Mouse (Mus musculus) CD4-positive, CD25-positive, alpha-beta regulatory T cell, adult 2 months (primary cell): ENCODE data around the gene Tshr.

Experiments
- DNase-seq: peaks from one replicate; pipeline ENCODE4 v3.0.0-alpha.2; 2012; ENCODE audit warnings: low read depth, low spot score

The Tshr gene

GRCm38 (mm10) chr12:91587491-91588033 lies 203.2 kb downstream of the Tshr start:
- DNase-seq: no peak

- DNase-seq: peak; percentile 94
Measured at GRCm38 (mm10) chr12:91588176-91588669, 203.9 kb downstream of the Tshr start.

DNA sequence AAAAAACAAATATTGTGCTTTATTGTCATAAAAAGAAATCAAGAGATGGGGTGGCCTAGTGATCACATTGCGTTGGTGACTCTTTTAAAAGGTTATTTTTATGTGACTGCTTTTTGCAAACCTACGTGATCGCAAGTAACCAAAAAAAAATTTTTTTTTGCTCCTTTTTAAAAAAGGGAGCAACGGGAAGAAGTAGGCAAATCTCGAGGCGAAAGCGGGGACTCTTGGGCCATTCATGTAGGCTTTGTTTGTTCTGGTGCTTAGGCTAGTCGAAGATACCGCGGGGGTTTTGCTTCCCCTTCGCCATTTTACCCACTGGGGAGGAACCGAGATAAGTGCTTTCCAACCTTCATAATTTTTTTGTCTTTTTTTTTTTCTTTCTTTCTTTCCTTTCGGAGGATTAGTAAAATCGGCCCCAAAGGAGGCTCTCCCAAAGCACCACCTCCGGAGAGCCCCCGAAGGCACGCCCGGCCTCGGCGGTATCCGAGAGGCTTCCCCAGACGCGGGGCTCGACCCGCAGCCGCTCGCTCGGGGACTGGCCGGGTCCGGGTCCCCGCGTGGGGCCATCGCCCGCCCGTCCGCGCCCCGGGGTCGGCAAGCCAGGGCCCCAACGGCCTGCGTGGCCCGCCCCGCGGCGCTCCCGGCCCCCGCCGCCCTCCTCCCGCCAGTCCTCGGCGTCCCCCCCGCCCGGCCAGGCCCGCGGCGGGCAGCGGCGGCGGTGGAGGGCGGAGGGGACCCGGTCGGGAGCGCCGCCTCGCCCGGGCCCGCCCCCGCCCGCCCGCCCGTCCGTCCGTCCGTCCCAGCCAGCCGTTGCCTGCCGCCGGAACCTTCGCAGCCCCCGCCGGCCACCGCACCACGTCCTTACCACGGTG lies 204.5 kb downstream of the Tshr start:
- DNase-seq: peak; percentile 69

DNA sequence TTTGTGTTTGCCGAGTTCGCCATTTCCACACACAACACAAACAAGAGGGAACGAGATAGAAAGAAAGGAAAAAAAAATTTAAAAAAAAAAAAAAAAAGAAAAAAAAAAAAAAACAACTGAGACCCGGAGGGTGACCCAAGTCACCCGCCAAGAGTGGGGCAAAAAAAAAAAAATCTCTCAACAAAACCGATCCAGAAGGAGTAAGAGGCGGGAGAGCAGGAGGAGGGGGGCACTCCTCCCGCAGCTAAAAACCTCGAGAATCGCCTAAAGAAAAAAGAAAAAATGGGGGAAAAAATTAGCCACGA lies 205.1 kb downstream of the Tshr start:
- DNase-seq: no peak

- peak; percentile 97 for DNase-seq
Measured at GRCm38 (mm10) chr12:91589847-91590690, 205.7 kb downstream of the Tshr start, which contains the start of gene Gtf2a1. Gtf2a1 (minus strand) TSS chr12:91590487.

- DNase-seq: peak; percentile 38
Measured at GRCm38 (mm10) chr12:91590716-91591115, 206.4 kb downstream of the Tshr start.

- no peak for DNase-seq
Measured at GRCm38 (mm10) chr12:91591191-91591590, 206.8 kb downstream of the Tshr start.

GRCm38 (mm10) chr12:91592128-91592527 lies 207.8 kb downstream of the Tshr start:
- DNase-seq: no peak
